ENCODE assay signal across 8 mouse cellular contexts in the genomic region with DNA sequence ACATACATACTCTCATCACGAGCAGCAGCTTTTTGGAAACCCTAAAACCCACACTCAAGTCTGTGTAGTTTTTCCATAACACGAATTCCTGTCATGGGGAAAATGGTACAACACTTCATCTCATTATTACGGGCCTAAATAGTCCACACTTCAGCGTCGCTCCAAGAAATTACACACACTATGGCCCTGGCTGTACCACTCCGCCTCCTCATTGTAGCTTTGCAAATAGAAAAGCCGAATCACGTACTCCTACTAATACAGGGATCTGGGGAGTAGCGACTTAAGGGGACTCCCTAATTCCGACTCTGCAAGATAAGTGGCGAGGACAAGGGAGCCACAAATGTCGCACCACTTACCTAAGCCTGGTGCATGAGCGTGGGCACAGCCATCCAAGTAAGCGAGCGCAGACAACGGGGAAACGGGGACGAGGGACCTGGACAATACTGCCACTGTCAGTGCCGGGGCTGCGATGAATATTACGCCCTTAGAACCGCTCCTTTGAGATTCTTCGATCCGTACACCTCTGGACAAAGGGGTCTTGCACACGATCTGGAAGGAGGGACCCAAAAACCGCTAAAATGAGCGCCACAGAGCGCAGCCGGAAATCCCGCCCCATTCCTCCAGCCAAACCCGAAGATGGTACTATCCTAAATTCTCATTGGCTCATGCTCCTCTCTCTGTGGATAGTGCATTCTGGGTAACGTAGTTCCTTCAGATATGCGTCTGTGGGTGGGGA. TPM values are rescaled to one million over a fixed set of nuclear protein-coding genes. Genes with fewer than 3 reads are reported as not detected.
DNase-seq lines count a peak whose midpoint lies in the region; TF ChIP-seq lines count a peak whose summit lies in the region.

Gene Zik1, minus strand, starts transcription at position 609 of the 736 bp plus-strand sequence.

- intact Hi-C loops in left cerebral cortex, adult 2 months (cut with DNase I) = no loop called here

- no peak for TF ChIP-seq CTCF in left cerebral cortex, adult 2 months (IDR thresholded peaks at IDR 0.05)

- DNase-seq in adrenal gland, postnatal 10 days = peak; percentile 77
- peak; percentile 67 for DNase-seq in embryo, embryonic 11.5 days (ENCODE audit: low read depth, low spot score)
- DNase-seq in gastrocnemius, postnatal 25 days = peak; percentile 44
- peak; percentile 80 for DNase-seq in induced T-regulatory cell, adult 2 months (ENCODE audit: low read depth)
- peak; percentile 70 to 76 for DNase-seq in left cerebral cortex, adult 2 months (ENCODE audit: extremely low spot score in 1 of 2, low spot score in 2 of 2)
- peak; percentile 67 for DNase-seq in lung, postnatal 4 days
- peak; percentile 68 for DNase-seq in retina, postnatal 7 days (ENCODE audit: low read depth, low spot score)
- peak; percentile 57 for DNase-seq in urinary bladder, postnatal 14 days (ENCODE audit: low spot score)

- H3K4me3 ChIP-seq in left cerebral cortex, adult 2 months = peak within 1 kb of the TSS; percentile 64

- H3K27ac ChIP-seq in left cerebral cortex, adult 2 months = peak within 1 kb of the TSS; percentile 87

RNA-seq across cellular contexts. Expression of gene Zik1, which starts in this region (rescaled TPM):
- total RNA-seq in adrenal gland, postnatal 10 days (2021) = 1 to 10 TPM; 3.0 to 4.4 TPM
- total RNA-seq in gastrocnemius, postnatal 25 days (2021) = 1 to 10 TPM; 1.1 to 1.2 TPM
- 10 to 100 TPM; 15.0 to 15.7 TPM for total RNA-seq in left cerebral cortex, adult 2 months (2021)

Comparison
In these comparisons a context has a peak if more than half of its experiments do, and no peak if none do; other contexts are left out.
1. Peak in every context shown above with its lines: DNase-seq, H3K4me3 ChIP-seq and H3K27ac ChIP-seq.